Mouse (Mus musculus) layer of hippocampus, adult 11-12 months (tissue): Measurements from ENCODE around the gene Xpo1.
"Not testable (repeated sequence)": the region's sequence is repeated elsewhere in the genome, so short reads cannot be mapped to it uniquely, and the experiment has no call there.

Source experiments
- DNase-seq: peaks from one replicate; pipeline ENCODE4 v3.0.0; 2022; ENCODE audit warnings: low spot score

Gene Xpo1

DNA sequence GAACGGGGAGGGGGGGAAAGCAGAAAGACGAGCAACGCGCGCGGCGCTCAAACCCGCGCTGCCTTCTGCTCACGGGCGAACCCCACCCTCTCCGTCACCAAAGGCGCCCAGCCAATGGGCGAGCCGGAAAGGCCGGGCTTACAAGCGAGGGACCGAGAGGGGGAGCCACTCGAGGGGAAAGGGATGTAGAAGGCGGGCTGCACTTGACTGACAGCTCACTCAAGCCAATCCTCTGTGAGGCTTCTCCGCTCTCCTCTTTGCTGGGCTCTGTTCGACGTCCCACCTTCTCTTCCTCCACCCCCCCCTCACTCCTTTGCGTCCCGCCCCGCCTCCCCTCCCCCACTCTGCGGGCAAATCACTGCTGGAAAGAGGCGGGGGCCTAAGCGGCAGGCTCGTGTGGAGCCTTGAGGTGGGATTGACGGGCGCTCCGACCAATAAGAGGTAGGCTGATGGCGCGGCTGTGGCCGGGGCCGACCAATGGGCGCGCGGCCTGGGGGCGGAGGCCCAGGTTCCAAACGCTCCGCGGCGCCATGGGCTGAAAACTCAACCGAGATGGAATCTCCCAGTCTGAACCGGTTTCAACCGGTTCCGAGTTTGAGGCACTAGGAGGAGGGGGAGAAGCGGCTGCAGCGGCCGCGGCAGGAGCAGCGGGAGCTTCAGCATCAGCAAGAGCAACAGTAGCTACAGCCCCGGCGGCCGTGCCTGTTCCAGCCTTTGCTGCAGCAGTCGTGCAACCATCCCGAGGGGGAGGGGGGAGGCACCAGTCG lies at the start of gene Xpo1:
Gene Xpo1 (plus strand): TSS at position 615 of the 767 bp plus-strand sequence.
- peak; percentile 100 for DNase-seq

DNA sequence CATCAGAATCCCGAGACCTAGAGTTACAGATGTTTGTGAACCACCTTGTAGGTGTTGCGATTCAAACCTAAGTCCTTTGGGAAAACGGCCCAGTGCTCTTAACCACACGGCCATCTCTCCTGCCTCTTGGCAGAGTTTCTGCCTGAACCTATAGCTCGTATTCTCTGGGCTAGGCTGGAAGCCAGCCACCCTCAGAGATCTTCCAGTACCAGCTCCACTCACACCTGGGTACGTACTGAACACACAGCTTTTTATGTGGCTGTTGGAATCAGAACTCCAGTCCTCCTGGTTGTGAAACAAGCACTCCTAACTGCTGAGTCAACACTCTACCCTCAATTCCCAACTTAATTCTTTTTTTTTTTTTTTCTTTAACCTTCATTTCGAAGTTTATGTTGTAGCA lies 46.1 kb upstream of the Xpo1 start:
- DNase-seq: no peak

DNA sequence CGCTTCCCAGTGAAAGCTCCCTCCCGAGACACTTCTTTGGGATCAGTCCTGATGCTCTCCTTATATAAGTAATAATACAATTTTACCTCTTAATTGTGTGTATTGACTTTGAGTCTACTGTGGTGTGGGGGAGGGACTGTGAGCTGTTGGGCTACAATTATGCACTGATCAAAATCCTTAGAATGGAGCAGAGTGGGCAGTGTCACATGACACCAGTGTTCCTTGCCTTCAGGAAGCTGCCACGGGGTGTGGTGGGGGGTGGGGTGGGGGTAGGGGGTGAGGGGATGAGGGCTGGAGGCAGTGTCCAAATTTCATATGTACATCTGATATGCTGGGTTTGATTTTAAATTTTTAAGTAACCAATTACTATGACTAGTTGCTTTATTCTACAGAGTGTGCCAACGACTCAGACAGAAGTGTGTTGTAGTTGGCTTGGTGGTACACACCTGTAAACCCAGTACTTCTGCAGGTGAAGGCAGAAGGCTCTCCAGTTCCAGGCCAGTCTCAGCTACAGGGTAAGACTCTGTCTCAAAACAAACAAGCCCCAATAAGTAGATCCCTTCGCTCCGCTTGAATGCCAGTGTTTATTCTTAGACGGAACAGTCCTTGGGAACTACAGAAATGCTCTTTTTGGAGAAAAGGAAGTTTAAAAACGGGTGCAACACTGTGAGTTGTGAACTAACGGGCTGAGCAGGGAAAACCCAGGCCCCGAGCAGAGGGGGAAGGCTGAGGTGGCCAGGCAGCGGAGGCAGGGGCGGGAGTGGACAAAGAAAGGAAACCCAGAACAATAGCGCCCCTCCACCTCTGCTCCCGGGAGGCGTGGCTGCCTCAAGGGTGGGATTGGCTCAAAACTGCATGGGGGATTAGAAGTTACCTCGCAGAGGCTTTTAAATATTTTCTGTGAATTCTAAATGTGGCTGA lies 45.0 kb upstream of the Xpo1 start:
- DNase-seq: no peak

DNA sequence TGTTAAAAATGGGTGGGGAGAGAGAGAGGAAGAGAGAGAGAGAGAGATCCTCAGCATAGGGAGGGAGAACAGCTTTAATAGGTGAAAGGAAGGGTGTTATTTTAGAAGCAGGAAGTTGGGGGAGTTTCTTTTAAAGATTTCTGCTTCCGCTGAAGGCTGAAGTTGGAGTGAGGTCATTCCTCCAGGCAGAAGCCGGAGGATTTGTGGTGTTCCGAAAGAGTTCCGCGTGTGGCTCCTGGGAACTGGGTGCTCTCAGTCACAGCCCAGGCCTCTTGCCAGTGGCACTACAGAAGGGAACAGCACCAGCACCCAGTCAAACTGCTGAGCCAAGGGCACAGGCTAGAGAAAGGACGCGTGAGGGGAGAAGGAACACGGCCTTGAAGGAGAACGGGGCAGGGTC lies 38.4 kb upstream of the Xpo1 start:
- no peak for DNase-seq

DNA sequence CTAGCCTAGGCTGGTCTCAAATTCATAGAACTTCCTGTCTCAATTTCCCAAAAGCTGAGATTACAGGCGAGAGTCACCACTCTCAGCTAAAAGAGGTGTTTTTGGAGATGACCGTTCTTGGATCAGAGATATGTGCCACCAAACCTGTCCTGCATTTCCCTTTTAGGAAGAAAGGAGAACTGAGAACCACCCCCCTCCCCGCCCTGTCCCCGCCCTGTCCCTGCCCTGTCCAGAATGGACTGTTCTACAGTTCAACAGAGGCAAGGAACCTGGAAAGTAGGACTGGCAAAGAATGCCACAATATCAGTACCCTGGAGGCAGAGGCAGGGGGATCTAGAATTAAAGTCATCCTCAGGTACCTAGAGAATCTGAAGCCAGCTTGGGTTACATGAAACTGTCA lies 19.8 kb upstream of the Xpo1 start:
- DNase-seq: no peak

DNA sequence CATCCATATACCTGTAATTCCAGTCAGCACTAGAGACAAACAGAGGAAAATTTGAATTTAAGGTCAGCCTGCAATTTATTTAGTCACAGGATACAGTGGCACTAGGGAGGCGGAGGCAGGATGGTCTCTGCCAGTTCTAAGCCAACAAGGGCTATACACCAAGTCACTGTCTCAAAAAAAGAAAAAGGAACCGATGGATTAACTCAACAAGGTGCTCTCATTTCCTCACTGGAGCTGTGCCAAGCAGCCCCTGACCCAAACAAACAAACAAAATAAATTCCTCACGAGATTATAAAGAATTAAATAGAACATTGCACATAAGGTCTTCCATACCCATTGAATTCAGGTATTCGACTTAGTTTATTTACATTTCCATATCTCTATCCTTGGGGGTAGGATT lies 1.9 kb upstream of the Xpo1 start:
- no peak for DNase-seq

DNA sequence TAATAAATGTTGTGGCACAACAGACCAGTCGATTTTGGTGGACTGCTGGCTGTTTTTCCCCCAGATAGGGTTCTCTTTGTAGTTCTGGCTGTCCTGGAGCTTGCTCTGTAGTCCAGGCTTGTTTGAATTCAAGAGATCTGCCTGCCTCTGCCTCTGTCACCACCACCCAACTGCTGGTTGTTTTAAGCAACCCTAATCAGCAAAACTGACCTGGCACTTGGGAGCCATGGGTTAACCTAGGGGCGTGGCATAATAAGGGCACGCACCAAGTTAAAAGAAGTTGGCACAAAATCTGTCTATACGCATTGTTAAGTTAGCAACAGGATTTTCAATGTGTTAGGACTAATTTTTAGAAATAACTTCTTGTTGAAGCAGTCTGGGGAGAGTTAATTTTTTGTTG lies 1.3 kb upstream of the Xpo1 start:
- no peak for DNase-seq

DNA sequence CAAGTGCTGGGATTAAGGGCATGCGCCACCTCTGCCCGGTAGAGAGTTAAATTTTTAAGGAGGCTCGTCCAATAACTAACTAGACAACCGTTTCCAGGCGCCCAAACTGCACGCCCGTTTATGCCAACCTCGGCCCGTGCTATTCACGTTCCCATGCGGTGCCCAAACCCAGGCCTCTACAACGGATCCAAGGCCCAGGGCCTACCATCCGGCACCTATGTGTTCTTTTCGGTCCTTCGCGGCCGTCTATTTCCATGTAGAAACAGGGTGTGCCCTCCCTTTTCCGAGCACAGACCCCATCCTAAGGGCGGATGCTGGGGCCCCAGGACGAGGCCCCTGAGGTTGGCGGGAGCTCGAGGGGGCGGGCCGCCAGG lies 801 bp upstream of the Xpo1 start:
- DNase-seq: no peak

DNA sequence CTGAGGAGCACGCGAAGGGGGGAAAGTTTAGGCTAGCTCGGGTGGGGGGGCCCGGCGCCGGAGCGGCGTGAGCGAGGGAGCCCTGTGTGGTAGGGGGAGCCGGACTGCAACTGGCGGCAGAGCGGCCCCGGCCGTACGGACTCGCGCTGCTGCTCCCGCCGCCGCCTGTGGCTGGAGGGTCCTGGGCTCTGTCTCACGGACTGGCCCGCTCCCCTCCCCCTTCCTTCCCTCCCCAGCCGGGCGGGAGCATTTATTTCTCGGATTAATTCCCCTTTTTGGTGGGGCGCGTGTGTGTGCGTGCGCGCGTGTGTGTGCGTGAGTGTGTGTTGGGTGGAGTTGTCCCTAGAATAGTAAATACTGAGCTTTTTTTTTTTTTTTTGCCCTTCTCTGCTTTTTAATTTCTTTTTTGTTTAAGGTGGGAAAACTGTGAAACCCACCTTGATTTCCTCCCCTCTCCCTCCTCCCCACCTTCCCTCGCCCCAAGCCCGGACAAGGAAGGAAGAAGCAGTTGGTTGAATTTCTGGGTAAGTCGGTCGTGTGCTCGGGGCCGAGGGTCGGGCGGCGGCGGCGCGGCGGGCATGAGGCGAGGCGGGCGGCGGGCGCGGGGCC lies 457 bp downstream of the Xpo1 start:
- peak; percentile 53 for DNase-seq

DNA sequence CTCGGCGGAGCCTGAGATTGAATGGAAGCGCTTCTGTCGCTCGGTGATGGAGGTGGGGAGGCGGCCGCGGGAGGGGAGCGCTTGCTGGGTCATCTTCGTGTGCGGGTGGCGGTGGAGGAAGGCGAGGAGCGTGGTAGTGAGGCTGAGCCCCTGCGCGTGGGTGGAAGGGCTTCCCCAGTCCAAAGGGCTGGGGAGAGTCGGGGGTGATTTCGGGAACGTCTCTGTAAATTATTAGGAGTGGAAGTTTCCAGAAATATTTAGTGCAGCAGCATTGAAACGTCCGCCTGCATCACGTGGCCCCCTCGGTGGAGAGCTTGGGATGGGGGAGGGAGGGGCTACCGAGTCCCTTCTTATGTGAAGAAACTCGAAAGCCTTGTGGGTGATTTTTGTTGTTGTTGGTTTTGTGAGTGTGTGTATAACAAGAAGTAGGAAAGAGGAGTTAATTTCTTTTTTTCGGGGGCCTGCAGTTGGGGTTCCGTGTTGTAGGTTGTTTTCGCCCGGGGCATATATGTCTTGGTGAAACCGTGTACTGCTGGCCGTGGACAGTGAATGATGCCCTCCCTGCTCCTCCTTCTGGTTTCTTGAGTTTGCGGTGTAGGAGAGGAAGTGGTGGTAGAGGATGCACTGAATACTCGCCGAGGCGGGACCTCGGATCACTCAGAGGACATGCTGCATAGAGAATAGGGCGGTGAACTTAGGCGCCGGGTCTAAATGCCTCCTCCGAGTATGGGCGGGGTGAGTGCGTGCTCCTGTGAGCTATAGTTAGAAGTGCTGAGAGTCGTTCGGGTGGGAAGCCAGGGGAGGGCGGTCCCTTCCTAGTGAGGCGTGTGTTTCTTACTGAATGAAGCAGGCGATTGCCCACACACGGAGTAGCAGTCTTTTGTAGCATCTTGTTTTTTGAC lies 1.2 kb downstream of the Xpo1 start:
- DNase-seq: peak; percentile 64

DNA sequence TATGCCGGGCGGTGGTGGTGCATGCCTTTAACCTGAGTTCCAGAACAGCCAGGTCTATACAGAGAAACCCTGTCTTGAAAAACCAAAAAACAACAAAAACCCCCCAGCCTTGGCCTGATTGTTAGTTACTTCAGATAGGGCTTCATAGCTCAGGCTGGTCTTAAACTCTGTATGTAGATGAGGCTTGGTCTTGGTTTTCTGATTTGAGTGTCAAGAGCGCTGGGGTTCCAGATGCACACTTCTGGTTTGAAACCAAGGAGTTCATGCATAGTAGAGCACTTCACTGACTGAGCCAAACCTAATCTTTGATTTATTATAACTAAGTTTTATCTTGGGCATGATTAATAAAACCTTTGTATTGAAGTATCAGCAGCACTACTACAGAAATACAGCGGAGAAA lies 3.2 kb downstream of the Xpo1 start:
- DNase-seq: no peak

DNA sequence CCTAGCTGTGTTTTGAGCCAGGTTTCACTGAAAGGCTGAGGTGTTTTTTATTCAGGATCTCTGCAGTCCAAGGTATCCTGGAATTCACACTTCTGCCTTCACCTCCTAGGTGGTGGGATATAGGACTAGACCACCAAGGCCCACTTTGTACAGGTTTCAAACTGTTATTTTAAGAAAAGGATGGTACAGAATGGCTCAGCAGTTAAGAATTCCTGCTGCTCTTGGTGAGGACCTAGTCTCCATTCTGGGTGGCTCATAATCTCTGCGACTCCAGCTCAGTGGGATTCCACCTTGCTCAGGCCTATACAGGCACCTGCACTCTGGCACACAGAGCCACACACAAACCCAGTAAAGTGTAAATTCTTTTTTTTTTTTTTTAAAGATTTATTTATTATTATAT lies 3.6 kb downstream of the Xpo1 start:
- DNase-seq: no peak

DNA sequence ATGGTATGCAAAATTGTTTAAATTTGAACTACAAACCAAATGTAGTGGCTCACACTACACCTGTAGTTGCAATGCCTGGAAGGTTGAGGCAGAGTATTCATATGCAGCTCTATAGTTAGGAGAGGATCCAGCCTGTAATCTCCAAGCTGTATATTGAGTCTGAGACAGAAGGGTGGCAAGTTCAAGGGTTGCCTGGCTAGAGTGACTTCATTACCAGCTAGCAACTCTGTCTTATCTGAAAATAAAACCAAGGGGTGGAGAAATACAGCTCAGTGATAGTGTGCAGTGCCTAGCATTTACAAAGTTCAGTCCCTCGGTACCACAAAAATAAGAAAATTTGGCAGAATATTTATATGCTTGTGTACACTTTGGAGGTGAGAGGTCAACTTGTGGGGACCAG lies 4.3 kb downstream of the Xpo1 start:
- DNase-seq: no peak

DNA sequence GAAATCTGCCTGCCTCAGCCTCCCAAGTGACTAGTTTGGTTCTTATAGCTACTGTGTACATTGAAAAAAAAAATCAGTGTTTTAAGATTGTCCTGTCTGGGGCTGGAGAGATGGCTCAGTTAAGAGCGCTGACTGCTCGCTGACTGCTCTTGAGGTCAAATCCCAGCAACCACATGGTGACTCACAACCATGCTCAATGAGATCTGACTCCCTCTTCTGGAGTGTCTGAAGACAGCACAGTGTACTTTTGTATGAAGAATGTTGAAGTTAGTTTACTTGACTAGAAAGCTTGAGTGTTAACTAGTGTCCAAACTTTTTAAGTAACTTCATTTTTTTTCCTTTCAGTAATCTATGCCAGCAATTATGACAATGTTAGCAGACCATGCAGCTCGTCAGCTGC lies 5.6 kb downstream of the Xpo1 start:
- DNase-seq: no peak

DNA sequence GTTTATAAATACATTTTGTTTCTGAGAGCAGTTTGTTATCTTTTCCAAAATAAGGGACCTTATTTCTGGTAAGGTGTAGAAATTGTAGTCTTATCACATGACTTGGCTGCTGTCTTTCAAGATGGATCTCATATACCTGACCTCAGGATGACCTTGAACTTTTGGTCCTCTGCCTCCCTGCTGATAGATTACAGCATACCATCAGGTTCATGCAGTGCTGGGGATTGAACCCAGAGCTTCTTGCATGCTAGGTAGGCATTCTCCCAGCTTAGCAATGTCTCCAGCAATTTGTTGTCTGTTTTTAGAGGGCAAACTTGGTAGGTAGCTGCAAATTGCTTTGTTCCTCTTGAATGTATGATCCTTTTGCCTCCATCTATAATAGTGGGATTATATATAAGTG lies 9.1 kb downstream of the Xpo1 start:
- DNase-seq: no peak

DNA sequence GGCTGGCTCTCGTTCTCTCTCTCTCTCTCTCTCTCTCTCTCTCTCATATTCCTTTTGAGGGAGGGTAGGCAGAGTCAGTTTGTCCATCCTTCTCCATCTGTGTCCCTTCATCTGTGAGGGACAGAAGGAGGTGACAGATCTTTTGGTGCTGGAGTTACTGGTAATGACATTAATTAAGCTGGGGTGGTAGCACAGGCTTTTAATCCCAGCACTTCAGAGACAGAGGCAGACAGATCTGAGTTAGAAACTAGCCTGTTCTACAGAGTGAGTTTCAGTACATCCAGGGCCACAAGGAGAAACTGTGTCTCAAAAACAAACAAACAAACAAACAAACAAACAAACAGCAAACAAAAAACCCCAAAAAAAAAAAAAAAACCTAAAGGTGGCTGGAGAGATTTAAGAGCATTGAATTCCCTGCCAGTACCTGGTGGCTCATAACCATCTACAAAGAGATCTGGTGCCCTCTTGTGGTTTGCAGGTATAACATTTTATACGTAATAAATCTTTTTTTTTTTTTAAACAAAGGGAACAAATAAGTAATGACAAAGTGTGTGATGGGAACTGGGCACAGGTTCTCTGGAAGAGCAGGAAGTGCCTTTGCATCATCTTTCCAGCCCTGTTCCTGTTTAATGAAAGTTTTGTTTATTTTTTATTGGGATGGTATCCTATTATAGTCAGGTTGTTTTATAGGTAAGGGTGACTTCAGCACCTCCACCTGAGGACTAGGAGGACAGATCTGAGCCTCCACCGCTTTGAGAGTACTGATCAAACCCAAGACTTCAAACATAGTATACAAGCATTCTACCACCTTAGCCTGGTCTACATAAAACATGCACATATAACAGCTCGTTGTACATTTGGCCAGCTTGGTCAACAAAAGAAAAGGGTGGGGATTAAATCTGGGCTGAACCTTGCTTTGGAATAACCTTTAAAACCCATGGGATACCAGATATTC lies 16.2 kb downstream of the Xpo1 start:
- DNase-seq: no peak

DNA sequence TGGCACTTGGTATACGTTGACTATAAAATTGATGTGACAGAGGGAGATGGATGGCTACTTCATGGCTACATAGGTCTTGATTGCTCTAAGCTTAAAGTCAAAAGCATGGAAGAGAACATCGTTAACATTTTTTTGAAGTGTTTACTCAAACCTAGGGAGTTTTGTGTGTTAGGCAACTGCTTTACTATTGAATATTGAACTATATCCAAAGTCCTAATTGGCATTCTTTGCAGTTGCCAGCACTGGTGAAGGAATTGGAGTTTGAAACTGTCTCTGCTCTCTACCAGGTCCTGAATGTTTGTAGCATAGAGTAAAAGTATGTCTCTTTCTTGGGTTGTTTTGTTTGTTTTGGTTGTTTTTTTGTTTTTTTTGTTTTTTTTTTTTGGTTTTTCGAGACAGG lies 19.9 kb downstream of the Xpo1 start:
- DNase-seq: no peak

DNA sequence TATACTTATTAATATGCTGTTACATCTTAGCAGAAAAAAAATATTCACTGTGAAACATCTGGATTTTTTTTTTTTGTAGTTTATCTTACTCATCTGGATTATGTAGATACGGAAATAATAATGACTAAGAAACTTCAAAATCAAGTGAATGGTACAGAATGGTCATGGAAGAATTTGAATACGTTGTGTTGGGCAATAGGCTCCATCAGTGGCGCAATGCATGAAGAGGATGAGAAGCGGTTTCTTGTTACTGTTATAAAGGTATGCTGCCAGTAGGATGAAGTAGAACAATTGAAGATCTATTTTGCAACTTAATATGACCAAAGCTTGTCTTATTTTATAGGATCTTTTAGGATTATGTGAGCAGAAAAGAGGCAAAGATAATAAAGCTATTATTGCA lies 28.6 kb downstream of the Xpo1 start:
- DNase-seq: no peak

DNA sequence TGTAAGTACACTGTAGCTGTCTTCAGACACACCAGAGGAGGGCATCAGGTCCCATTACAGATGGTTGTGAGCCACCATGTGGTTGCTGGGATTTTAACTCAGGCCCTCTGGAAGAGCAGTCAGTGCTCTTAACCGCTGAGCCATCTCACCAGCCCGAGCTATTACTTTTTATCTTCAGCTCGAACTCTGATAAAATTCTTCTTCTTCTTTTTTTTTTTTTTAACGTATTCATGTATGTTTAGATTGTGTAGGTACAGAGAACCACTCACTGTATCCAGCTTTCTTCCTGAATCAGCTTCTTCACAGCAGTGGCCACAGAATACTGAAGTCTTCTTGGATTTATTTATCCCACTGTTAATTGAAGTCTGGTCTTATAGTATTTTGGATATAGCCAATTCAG lies 33.0 kb downstream of the Xpo1 start:
- DNase-seq: not testable (repeated sequence)

DNA sequence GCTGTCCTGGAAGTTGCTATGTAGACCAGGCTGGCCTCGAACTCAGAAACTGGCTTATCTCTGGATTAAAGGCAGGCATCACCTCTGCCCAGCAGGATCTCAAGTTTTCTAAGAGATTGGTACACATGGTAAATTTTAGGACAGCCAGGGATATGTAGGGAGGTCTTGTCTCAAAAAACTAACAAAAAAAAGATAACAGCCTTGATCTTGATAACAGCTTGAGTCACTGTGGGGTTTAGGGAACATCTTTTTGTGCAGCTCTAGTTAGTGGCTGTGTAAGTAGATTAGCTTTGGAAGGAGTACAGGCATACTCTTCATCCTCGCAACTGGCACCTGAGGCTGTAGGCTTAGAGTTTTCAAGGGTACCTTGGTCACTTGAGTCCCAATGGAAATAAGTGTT lies 41.5 kb downstream of the Xpo1 start:
- no peak for DNase-seq

DNA sequence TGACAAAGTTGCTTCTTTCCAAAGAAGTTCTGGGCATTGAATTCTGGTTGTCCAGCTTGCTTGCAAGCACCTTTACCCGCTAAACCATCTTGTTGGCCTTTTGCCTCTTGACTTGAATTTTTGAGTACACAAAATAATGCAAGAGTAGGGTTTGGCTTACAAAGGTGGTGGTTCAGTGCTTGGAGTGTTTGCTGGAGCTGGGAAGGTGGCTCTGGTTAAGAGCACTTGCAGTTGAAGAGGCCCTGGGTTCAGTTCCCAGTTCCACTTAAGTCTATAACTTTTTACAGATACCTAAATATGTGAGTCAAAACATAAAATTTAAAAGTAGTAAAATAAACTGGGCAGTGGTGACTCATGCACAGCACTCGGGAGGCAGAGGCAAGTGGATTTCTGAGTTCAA lies 42.5 kb downstream of the Xpo1 start:
- no peak for DNase-seq
